Mouse (Mus musculus): ENCODE data around the gene Gps2. TPM values are rescaled to one million over a fixed set of nuclear protein-coding genes. Genes with fewer than 3 reads are reported as not detected.

Gps2 gene
- polyA plus RNA-seq, 1 experiment from 2014 or later, result 63.0 TPM

DNA sequence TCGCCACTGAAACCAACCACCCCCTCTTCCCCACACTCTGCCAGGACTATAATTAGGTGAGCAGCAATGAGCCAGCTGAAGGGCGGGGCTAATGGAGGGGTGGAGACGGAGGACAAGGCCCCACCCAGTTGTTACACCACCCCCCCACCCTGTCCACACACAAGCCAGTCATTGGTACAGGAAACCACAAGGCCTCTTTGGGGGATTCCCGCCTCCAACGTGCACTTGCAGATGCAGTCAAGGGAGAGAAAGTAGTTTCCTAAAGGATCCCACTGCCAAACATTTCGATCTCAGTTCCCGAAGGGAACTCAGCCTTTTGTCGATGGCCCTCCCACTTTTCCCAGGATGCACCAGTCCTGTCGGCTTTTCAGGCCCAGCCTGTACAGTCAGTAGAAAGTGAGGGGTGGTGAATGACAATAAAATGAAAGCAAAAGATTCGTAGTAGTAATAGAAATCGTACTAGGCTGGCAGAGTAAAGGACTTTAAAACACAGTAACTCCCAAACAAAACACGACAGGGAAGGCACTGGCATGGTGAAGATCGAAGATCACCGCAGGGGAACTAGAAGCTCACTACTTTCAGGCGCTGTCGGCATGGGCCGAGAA lies 6.1 kb downstream of the Gps2 start:
- no peak for TF ChIP-seq CTCF (IDR thresholded peaks at IDR 0.05; ENCODE audit: low read depth)
- peaks cover 33% of the 10 kb centered on the region for H3K36me3 ChIP-seq (ENCODE audit: insufficient read depth, low read length)
- WGBS, result 0% methylated on average over 17 of the region's 17 CpGs
- DNase-seq (ENCODE audit: low spot score), result peak; percentile 87
- H3K9ac ChIP-seq (ENCODE audit: low read depth, low read length), result peak overlapping the region; percentile 98
- no peaks in the 10 kb centered on the region for H3K27me3 ChIP-seq (ENCODE audit: insufficient read depth, low read length)
- H3K4me3 ChIP-seq (replicated peaks; ENCODE audit: low read depth, low read length), result peak overlapping the region; percentile 92
- ATAC-seq (replicated peaks; ENCODE audit: low FRiP score, low read depth), result peak; percentile 27
- peaks cover 15% of the 10 kb centered on the region for H3K4me1 ChIP-seq (replicated peaks; ENCODE audit: insufficient read depth, low read length)
- peak overlapping the region; percentile 96 for H3K27ac ChIP-seq
- no peaks in the 10 kb centered on the region for H3K9me3 ChIP-seq (replicated peaks; ENCODE audit: low read length)
- H3K4me2 ChIP-seq (ENCODE audit: low read length), result peak overlapping the region; percentile 71

- no peaks in the 10 kb centered on the region for H3K9me3 ChIP-seq (replicated peaks; ENCODE audit: low read length)
- ATAC-seq (replicated peaks; ENCODE audit: low FRiP score, low read depth) (peak; percentile 37), DNase-seq (ENCODE audit: low spot score) (peak; percentile 28)
- no peaks in the 10 kb centered on the region for H3K27me3 ChIP-seq (ENCODE audit: insufficient read depth, low read length)
- peak overlapping the region; percentile 98 for H3K9ac ChIP-seq (ENCODE audit: low read depth, low read length)
- no peak for TF ChIP-seq CTCF (IDR thresholded peaks at IDR 0.05; ENCODE audit: low read depth)
- WGBS, result under 1% methylated on average over 53 of the region's 65 CpGs
- H3K4me1 ChIP-seq (replicated peaks; ENCODE audit: insufficient read depth, low read length), result peaks cover 11% of the 10 kb centered on the region
- H3K4me3 ChIP-seq (replicated peaks; ENCODE audit: low read depth, low read length), result peak overlapping the region; percentile 92
- peak overlapping the region; percentile 71 for H3K4me2 ChIP-seq (ENCODE audit: low read length)
- peak overlapping the region; percentile 96 for H3K27ac ChIP-seq
- peaks cover 31% of the 10 kb centered on the region for H3K36me3 ChIP-seq (ENCODE audit: insufficient read depth, low read length)
These were observed 6.8 kb downstream of the Gps2 start for GRCm38 (mm10) chr11:69920266-69921031.

DNA sequence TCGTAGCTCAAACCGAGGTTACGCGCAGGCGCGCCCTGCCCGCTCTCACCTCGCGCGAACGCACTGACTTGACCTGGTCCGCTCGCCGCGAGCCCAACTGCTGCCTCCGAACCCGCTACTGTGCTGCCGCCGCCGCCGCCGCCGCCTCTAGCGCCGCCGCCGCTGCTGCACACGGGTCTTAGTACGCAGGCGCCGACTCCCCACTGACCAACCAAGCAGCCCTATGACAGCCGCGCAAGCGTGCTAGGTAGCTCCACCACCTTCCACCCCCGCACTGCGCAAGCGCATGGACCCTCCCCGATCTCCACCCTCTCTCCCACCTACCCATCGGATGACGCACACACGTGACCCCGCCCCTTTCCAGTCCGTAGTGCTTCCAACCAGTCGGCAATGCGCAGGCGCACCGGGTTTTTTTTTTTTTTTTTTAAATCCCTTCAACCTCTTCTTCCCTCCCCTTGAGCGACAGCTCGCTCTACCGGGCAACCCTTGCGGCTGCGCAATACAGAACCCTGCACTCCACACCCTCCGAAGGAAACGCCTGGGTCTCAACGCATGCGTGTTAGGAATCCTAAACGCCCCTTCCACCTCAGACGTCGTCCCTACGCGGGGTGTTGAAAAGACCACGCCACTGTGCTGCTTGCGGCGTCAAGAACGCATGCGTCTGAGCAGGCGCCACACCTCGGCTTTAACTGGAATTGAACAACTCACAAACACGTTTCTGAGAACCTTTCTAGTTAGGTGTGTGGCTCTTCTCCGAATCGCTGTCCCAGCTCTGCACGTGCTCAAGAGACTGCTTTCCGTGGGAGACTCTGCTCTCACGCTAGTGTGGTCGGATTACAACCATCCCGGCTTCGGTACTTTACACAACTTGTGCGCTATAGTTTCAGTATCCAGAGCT lies 7.7 kb downstream of the Gps2 start, which contains the start of gene Eif5a:
Gene Eif5a, minus strand, starts transcription at position 845 of the 898 bp plus-strand sequence.
- H3K27ac ChIP-seq, result peak within 1 kb of the TSS; percentile 96
- DNase-seq (ENCODE audit: low spot score) (peak; percentile 100), ATAC-seq (replicated peaks; ENCODE audit: low FRiP score, low read depth) (peak; percentile 93)
- H3K27me3 ChIP-seq (ENCODE audit: insufficient read depth, low read length), result no peaks in the 10 kb centered on the region
- no peaks in the 10 kb centered on the region for H3K9me3 ChIP-seq (replicated peaks; ENCODE audit: low read length)
- H3K4me1 ChIP-seq (replicated peaks; ENCODE audit: insufficient read depth, low read length), result peaks cover 11% of the 10 kb centered on the region
- H3K36me3 ChIP-seq (ENCODE audit: insufficient read depth, low read length), result peaks cover 22% of the 10 kb centered on the region
- peak; percentile 71 for TF ChIP-seq CTCF (IDR thresholded peaks at IDR 0.05; ENCODE audit: low read depth)
- peak within 1 kb of the TSS; percentile 71 for H3K4me2 ChIP-seq (ENCODE audit: low read length)
- under 1% methylated on average over 75 of the region's 78 CpGs for WGBS
- H3K4me3 ChIP-seq (replicated peaks; ENCODE audit: low read depth, low read length), result peak within 1 kb of the TSS; percentile 92
- H3K9ac ChIP-seq (ENCODE audit: low read depth, low read length), result peak within 1 kb of the TSS; percentile 98

- peak overlapping the region; percentile 64 for H3K4me2 ChIP-seq (ENCODE audit: low read length)
- DNase-seq (ENCODE audit: low spot score) (peak; percentile 71), ATAC-seq (replicated peaks; ENCODE audit: low FRiP score, low read depth) (no peak)
- no peaks in the 10 kb centered on the region for H3K27me3 ChIP-seq (ENCODE audit: insufficient read depth, low read length)
- peaks cover 11% of the 10 kb centered on the region for H3K4me1 ChIP-seq (replicated peaks; ENCODE audit: insufficient read depth, low read length)
- H3K4me3 ChIP-seq (replicated peaks; ENCODE audit: low read depth, low read length), result peak overlapping the region; percentile 47
- peak; percentile 44 for TF ChIP-seq CTCF (IDR thresholded peaks at IDR 0.05; ENCODE audit: low read depth)
- peak overlapping the region; percentile 95 for H3K27ac ChIP-seq
- H3K9me3 ChIP-seq (replicated peaks; ENCODE audit: low read length), result no peaks in the 10 kb centered on the region
- WGBS, result 2% methylated on average over 12 of the region's 12 CpGs
- H3K36me3 ChIP-seq (ENCODE audit: insufficient read depth, low read length), result peaks cover 17% of the 10 kb centered on the region
- H3K9ac ChIP-seq (ENCODE audit: low read depth, low read length), result peak overlapping the region; percentile 66
These were observed 8.5 kb downstream of the Gps2 start for GRCm38 (mm10) chr11:69922012-69922756.

- Histone ChIP-seq H3K9me3 (replicated peaks; ENCODE audit: low read length) (no peaks in the 10 kb centered on the region), H3K27me3 (ENCODE audit: insufficient read depth, low read length) (no peaks in the 10 kb centered on the region), H3K27ac (peak overlapping the region; percentile 95), H3K36me3 (ENCODE audit: insufficient read depth, low read length) (peaks cover 11% of the 10 kb centered on the region; the same call in 1 of the 2 replicates), H3K9ac (ENCODE audit: low read depth, low read length) (no peak overlapping the region), H3K4me3 (replicated peaks; ENCODE audit: low read depth, low read length) (no peak overlapping the region), H3K4me1 (replicated peaks; ENCODE audit: insufficient read depth, low read length) (peaks cover 11% of the 10 kb centered on the region), H3K4me2 (ENCODE audit: low read length) (no peak overlapping the region)
- ATAC-seq (replicated peaks; ENCODE audit: low FRiP score, low read depth), result no peak
- no peak for DNase-seq (ENCODE audit: low spot score)
- WGBS, result 57% methylated on average over 3 of the region's 3 CpGs
- TF ChIP-seq CTCF (IDR thresholded peaks at IDR 0.05; ENCODE audit: low read depth), result no peak
These were observed 9.1 kb downstream of the Gps2 start for GRCm38 (mm10) chr11:69922796-69923195.
